Mouse (Mus musculus) heart, adult 18-20 months (tissue): ENCODE measurements around the gene Vmn2r66. TPM values are rescaled to one million over a fixed set of nuclear protein-coding genes. Genes with fewer than 3 reads are reported as not detected.

Experiments
- DNase-seq, 2 experiments: peaks; one replicate each; pipeline ENCODE4 v3.0.0; 2021 to 2022; ENCODE audit warnings: mixed read lengths in 1 of 2
- long read RNA-seq, 2 experiments: library from polyadenylated mRNA; stranded (forward); transcript quantifications; one replicate each; pipeline ENCODE4 v2.0.0; 2021
- total RNA-seq, 2 experiments: library from RNA; stranded (reverse); gene quantifications; 2 replicates each; pipeline ENCODE4 v1.2.3; 2021

Gene Vmn2r66
- total RNA-seq, result not detected
- long read RNA-seq, experiment 1, result 0 reads
- long read RNA-seq, experiment 2, result 0 reads

DNA sequence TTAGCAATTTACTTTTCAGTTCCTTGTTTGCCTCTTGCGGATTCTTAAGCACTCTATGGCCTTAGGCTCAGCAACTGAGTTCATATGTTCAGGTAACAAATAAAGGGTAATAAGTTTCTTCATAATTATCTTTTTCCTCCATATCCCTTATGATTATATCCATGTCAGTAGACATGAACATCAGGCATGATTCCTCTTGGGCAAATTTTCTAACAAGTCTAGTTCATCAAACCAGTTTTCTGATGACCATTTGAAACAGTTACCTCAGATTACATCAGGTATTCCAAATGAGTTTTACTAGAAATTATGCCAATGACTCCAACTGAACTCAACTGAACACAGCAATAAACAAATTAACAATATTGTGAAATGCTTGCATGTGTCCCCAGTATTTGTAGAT is at the start of gene Vmn2r66:
TSS of gene Vmn2r66 (minus strand) at position 101 of the 400 bp plus-strand sequence.
- DNase-seq, result no peak

DNA sequence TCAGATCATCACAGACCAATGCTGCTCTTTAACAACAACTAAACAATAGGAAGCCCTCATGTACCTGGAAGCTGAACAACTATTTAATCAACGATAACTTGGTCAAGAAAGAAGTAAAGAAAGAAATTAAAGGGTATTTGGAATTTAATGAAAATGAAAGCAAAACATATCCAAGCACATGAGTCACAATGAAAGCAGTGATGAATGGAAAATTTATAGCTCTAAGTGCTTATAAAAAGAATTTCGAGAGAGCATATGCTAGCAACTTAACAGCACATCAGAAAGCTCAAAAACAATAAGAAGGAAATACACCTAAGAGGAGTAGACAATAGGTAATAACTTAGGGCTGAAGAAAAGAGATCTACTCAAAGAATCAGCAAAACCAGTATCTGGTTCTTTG is 15.4 kb downstream of the Vmn2r66 start:
- no peak for DNase-seq

DNA sequence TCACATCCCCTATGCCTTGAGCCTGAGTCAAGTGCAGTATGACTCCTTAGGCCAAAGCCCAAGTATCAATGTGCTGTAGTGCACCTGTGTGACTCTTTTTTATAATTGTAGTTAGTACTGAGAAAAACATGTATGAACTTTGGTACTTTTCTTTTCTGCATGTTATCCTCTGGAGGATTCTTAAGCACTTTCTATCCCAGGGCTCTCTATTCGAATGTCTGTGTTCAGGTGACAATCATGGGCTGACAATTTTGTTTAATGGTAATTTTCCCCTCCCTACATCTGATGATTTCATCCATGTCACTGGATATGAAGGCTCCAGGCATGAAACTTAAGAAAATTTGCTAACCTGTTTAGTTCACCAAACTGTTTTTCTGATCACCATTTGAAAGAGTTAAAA is 48.1 kb downstream of the Vmn2r66 start, which contains the start of gene Vmn2r65:
TSS of gene Vmn2r65 (minus strand) at position 101 of the 400 bp plus-strand sequence.
- no peak for DNase-seq

Other genes starting within 250 kb of the Vmn2r66 start
- not detected for gene Olfr291, start 158.7 kb downstream of the Vmn2r66 start, total RNA-seq
- gene Vmn2r65, start 48.2 kb downstream of the Vmn2r66 start, total RNA-seq, result not detected
- not detected for gene Vmn2r67, start 143.7 kb upstream of the Vmn2r66 start, total RNA-seq
- gene Vmn2r68, start 225.5 kb upstream of the Vmn2r66 start, total RNA-seq, result not detected